Mouse (Mus musculus) heart, embryonic 13.5 days (tissue): ENCODE measurements at regions not wholly inside any gene's neighbourhood (a gene's known extent, or its start where the extent isn't known, plus 50 kb on each side); places are given as distances from the start of the nearest gene placed in this dataset.
A peak's percentile ranks its signal among the peaks of the same experiment; 100 is the strongest.

Experiments
- ATAC-seq: fragments of 200-750 bp; cut with Nextera tagmentation; 2 replicates; pipeline ENCODE4 v1.8.0; 2017; ENCODE audit warnings: moderate TSS enrichment; ENCODE audit not compliant: insufficient number of reproducible peaks, low FRiP score, low TSS enrichment; ENCODE audit errors: extremely low read depth
- H3K27ac ChIP-seq: fragments of 300-500 bp; sonication (generic); replicated peaks from 2 replicates; pipeline ENCODE4 v1.5.1; 2015; ENCODE audit warnings: moderate library complexity, mild to moderate bottlenecking, inconsistent platforms
- H3K27me3 ChIP-seq: fragments of 300-500 bp; sonication (generic); replicated peaks from 2 replicates; pipeline ENCODE4 v1.6.1; 2015; ENCODE audit warnings: mild to moderate bottlenecking, inconsistent platforms
- H3K36me3 ChIP-seq: fragments of 300-500 bp; sonication (generic); 2 replicates; pipeline ENCODE4 v1.6.1; 2015; ENCODE audit warnings: mild to moderate bottlenecking, inconsistent platforms
- H3K4me1 ChIP-seq: fragments of 300-500 bp; sonication (generic); 2 replicates; pipeline ENCODE4 v1.6.1; 2015; ENCODE audit warnings: inconsistent platforms
- H3K4me2 ChIP-seq: fragments of 300-500 bp; sonication (generic); 2 replicates; pipeline ENCODE4 v1.6.1; 2015; ENCODE audit warnings: inconsistent platforms, mild to moderate bottlenecking, moderate library complexity
- H3K4me3 ChIP-seq: fragments of 300-500 bp; sonication (generic); 2 replicates; pipeline ENCODE4 v1.5.1; 2015; ENCODE audit warnings: moderate library complexity, mild to moderate bottlenecking, inconsistent platforms
- H3K9ac ChIP-seq: fragments of 300-500 bp; sonication (generic); 2 replicates; pipeline ENCODE4 v1.6.1; 2015; ENCODE audit warnings: inconsistent platforms, mild to moderate bottlenecking, moderate library complexity
- H3K9me3 ChIP-seq: fragments of 300-500 bp; sonication (generic); 2 replicates; pipeline ENCODE4 v1.6.1; 2016; ENCODE audit warnings: inconsistent platforms
- WGBS: fragments of 180-500 bp; shearing (Covaris S2); methylation state at CpG from one replicate; pipeline ENCODE4 v1.1.7; 2015; ENCODE audit warnings: mixed read lengths; 5-methylcytosine and 5-hydroxymethylcytosine counted together

DNA sequence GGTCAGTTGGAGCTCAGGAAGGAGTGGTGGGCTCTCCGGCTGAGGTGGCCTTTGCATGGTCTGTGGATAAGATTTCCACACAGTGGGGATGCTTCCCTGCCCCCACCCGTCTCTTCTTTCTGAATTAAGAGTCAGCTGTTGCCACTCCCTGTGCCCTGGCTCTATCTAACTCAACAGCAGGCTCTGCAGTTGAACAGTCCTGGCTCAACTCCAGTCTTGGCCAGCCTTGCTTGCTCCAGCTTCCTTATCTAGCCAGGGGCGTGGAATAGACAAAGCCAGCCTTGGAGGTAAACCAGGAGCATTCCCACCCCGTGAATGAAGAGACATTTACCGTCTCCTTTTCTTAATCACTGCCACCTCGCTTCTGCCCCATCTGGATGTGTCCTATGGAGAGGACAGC is 89.7 kb downstream of the Mn1 start:
- Histone ChIP-seq H3K27ac (peak overlapping the region; percentile 80), H3K36me3 (no peaks in the 10 kb centered on the region), H3K4me2 (peak overlapping the region; percentile 26), H3K9ac (0 out of 2 replicates have a peak overlapping the region, but pooled peaks have one; percentile 42), H3K4me3 (no peak overlapping the region), H3K4me1 (peaks cover 57% of the 10 kb centered on the region), H3K27me3 (peaks cover 3% of the 10 kb centered on the region; the same call in 1 of the 2 replicates), H3K9me3 (no peaks in the 10 kb centered on the region)
- peak; percentile 67; the same call in 1 of the 2 replicates for ATAC-seq
- WGBS, result 13% methylated on average over 6 of the region's 6 CpGs

DNA sequence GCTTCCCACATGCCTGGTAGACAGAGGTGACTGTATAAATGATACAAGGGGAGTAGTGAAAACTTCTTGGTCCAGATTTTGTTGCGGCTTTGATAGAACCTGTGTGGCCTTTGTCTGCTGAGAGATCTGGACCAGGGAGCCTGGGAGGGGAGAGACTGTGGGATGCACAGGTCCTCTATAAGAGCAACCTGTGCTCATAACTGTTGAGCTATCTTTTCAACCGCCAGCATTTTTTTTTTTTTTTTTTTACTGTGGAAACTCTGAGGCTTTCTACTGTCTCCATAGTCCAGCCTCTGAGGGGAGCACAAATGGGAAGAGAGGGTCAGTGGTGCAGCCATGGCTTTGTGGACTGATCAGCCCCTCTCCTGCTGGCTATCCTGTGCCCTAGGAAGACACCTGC is 90.2 kb downstream of the Mn1 start:
- Histone ChIP-seq H3K9me3 (no peaks in the 10 kb centered on the region), H3K4me1 (peaks cover 60% of the 10 kb centered on the region), H3K9ac (no peak overlapping the region), H3K4me2 (peak overlapping the region; percentile 26; the same call in 1 of the 2 replicates), H3K27ac (peak overlapping the region; percentile 80), H3K27me3 (peaks cover 3% of the 10 kb centered on the region; the same call in 1 of the 2 replicates), H3K4me3 (no peak overlapping the region), H3K36me3 (no peaks in the 10 kb centered on the region)
- ATAC-seq, result no peak
- 79% methylated on average over 2 of the region's 2 CpGs for WGBS

DNA sequence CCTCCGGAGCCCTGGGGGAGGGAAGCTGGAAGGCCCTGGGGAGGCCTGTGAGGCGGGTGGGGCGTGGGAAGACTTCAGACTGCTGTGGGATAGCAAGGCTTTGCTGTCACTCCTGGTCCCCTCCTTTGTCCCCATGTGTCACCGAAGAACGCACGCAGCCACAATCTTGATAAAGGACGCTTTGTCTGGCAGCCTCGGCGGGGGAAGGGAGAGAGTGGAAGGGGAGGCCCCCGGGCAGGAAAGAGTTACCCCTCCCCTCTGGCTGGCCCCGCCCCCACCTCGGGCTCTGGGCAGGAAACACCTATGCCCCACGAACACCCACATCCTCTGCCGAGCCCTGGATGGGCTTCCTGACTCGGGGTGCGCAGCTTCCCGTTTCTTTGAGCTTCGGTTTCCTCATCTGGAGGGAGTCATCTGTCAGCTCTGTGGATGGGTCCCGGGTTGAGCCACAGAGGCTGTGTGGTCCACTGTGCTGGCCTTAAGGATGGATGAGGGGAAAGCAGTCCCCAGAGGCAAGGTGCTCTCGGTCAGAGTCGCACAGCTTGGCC is 91.9 kb downstream of the Mn1 start:
- 3% methylated on average over 21 of the region's 21 CpGs for WGBS
- Histone ChIP-seq H3K9me3 (no peaks in the 10 kb centered on the region), H3K36me3 (no peaks in the 10 kb centered on the region), H3K27ac (peak overlapping the region; percentile 73), H3K27me3 (peaks cover 9% of the 10 kb centered on the region; the same call in 1 of the 2 replicates), H3K4me1 (peaks cover 73% of the 10 kb centered on the region), H3K9ac (peak overlapping the region; percentile 69), H3K4me3 (peak overlapping the region; percentile 36), H3K4me2 (peak overlapping the region; percentile 64)
- no peak; the same call in 1 of the 2 replicates for ATAC-seq

DNA sequence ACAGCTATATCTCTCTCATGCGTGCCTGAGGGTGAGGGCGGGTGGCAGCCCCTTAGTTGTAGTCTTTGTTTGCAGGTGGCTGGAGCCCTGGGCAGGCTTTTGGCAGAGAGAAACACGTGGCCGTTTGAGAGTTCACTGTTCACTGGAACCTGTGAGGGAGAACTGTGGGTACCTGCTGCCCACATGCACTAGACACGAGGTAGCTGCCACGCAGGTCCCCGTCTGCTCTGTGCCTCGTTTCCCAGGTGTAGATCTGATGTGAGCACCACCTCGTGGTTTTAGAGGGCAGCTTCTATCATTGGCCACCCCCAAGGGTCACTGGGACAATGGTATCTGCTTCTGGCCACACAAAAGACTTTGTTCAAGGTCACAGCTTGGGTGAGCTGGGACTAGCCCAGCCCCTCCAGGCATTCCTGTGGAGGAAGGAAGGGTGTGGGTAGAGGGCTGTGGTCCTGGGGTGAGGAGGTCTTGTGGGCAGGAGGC is 92.5 kb downstream of the Mn1 start:
- Histone ChIP-seq H3K4me3 (peak overlapping the region; percentile 36), H3K9ac (peak overlapping the region; percentile 69), H3K4me2 (peak overlapping the region; percentile 64), H3K9me3 (no peaks in the 10 kb centered on the region), H3K27ac (peak overlapping the region; percentile 73), H3K36me3 (no peaks in the 10 kb centered on the region), H3K4me1 (peaks cover 79% of the 10 kb centered on the region), H3K27me3 (peaks cover 9% of the 10 kb centered on the region; the same call in 1 of the 2 replicates)
- 4% methylated on average over 9 of the region's 9 CpGs for WGBS
- no peak for ATAC-seq

DNA sequence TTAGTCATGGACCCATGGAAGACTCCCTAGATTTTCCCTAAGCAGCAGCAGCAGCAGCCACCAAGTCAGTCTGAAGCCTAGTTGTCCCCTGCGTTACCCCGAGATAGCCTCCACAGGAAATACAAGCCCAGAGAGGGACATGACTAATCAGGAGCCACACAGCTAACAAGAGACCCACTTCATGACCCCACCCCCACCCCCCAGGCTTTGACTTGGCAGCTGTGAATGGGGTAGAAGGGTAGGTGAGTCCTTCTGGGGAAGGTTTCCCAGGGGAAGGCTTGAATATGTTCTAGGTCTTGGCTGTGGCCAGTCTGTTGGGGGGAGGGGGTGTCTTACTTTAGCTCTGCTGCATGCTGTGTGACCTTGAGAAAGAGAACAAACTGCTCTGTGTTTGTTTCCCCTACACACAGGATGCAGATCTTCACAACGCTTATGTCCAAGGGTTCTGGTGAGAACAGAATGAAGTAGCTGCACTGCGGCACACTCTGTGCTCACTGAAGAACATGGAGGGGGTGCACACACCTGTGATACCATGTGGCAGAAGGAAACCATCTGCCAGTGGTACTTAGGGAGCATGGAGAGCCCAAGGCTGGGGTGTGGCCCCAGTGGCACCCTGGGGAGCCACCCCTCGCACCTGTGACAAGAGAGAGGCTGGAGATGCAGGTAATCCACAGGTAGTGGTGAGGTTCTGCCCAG is 93.2 kb downstream of the Mn1 start:
- no peak overlapping the region for H3K4me3 ChIP-seq
- peak overlapping the region; percentile 73 for H3K27ac ChIP-seq
- H3K4me1 ChIP-seq, result peaks cover 83% of the 10 kb centered on the region
- no peaks in the 10 kb centered on the region for H3K9me3 ChIP-seq
- H3K27me3 ChIP-seq, result peaks cover 9% of the 10 kb centered on the region; the same call in 1 of the 2 replicates
- H3K4me2 ChIP-seq, result no peak overlapping the region
- H3K36me3 ChIP-seq, result no peaks in the 10 kb centered on the region
- no peak overlapping the region for H3K9ac ChIP-seq
- WGBS, result 67% methylated on average over 5 of the region's 5 CpGs
- no peak for ATAC-seq

DNA sequence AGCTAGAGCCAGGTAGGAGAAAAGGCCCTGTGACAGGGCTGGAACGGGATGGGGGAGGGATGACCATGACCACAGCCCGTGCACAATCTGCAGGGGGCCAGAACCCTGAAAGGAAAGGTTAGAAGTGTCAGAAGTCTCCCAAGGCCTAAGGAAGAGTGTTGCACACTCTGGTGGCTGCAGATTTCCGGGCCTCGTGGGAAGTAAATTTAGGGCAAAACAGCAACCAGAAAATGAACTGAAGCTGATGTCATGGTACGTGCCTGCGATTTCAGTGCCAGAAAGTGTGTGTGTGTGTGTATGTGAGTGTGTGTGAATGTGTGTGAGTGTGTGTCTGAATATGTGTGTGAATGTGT is 93.7 kb downstream of the Mn1 start:
- Histone ChIP-seq H3K9me3 (no peaks in the 10 kb centered on the region), H3K27ac (0 out of 2 replicates have a peak overlapping the region, but pooled peaks have one; percentile 4), H3K4me3 (no peak overlapping the region), H3K9ac (no peak overlapping the region), H3K4me2 (no peak overlapping the region), H3K36me3 (no peaks in the 10 kb centered on the region), H3K4me1 (peaks cover 80% of the 10 kb centered on the region), H3K27me3 (peaks cover 9% of the 10 kb centered on the region; the same call in 1 of the 2 replicates)
- WGBS, result 61% methylated on average over 6 of the region's 6 CpGs
- no peak for ATAC-seq

DNA sequence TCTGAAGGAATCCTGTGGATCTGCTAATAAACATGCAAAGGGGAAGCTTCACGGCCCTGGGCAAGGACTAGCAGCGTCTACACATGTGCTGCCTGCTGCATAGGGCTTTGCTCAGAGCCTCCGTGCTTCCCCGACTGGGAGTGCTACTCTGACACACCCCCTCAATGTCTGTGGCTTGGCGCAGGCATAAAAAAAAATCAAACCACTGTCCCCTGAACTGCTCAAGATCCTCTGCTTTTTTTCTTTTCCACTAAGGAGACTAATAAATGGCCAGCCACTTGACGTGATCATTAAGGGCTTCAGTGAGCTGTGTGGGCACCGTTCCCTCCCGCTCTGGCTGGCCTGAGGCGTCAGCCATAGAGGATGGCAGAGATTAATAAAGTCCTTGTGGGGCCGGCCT is 94.8 kb downstream of the Mn1 start:
- Histone ChIP-seq H3K36me3 (no peaks in the 10 kb centered on the region), H3K4me1 (peaks cover 69% of the 10 kb centered on the region), H3K4me2 (no peak overlapping the region), H3K27ac (no peak overlapping the region), H3K9me3 (no peaks in the 10 kb centered on the region), H3K27me3 (peaks cover 9% of the 10 kb centered on the region; the same call in 1 of the 2 replicates), H3K9ac (peak overlapping the region; percentile 15; the same call in 1 of the 2 replicates), H3K4me3 (no peak overlapping the region)
- WGBS, result 32% methylated on average over 10 of the region's 10 CpGs
- ATAC-seq, result no peak

DNA sequence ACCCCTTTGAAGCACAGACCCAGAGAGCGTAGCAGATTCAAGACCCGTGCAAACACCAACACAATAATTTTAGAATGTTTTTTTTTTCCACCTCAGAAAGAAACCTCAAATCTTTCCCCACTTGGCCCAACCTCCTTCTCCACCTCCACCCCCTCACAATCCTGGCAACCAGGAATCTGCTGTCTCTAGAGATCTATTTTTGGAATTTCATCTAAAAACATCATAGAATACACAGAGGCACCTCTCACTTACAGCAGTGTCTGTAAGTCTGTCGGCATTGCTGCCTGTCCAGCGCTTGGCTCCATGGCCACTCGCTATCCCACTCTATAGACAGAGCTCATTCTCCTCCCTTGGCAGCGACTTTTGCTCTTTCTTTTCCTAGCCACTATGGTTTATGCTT is 96.8 kb downstream of the Mn1 start:
- Histone ChIP-seq H3K36me3 (no peaks in the 10 kb centered on the region), H3K27me3 (peaks cover 9% of the 10 kb centered on the region; the same call in 1 of the 2 replicates), H3K4me3 (no peak overlapping the region), H3K9ac (peak overlapping the region; percentile 37; the same call in 1 of the 2 replicates), H3K4me1 (peaks cover 59% of the 10 kb centered on the region), H3K4me2 (0 out of 2 replicates have a peak overlapping the region, but pooled peaks have one; percentile 2), H3K9me3 (no peaks in the 10 kb centered on the region), H3K27ac (0 out of 2 replicates have a peak overlapping the region, but pooled peaks have one; percentile 15)
- WGBS, result 65% methylated on average over 6 of the region's 6 CpGs
- no peak for ATAC-seq

DNA sequence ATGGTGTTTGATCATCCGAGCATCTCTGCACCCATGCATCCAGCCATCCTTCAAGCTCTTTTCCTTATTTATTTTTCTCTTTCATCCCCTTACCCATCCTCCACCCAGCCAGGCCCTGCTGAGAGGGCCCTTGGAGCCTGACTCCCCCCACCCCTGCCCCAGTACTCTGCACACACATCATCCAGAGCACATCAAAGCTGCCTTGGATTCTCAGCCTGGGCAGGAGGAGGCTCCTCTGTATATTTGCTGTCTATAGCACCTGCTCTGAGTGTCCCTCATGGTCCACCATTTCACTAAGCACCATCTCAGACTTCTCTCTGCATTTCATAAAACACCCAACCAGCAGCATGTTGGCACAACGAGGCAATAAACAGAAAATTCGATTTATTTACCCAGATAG is 101.9 kb downstream of the Mn1 start:
- Histone ChIP-seq H3K4me1 (peaks cover 42% of the 10 kb centered on the region), H3K36me3 (no peaks in the 10 kb centered on the region), H3K27me3 (no peaks in the 10 kb centered on the region), H3K4me2 (peak overlapping the region; percentile 37; the same call in 1 of the 2 replicates), H3K27ac (peak overlapping the region; percentile 76), H3K9ac (peak overlapping the region; percentile 47; the same call in 1 of the 2 replicates), H3K9me3 (no peaks in the 10 kb centered on the region), H3K4me3 (no peak overlapping the region)
- WGBS, result 54% methylated on average over 3 of the region's 3 CpGs
- no peak for ATAC-seq

DNA sequence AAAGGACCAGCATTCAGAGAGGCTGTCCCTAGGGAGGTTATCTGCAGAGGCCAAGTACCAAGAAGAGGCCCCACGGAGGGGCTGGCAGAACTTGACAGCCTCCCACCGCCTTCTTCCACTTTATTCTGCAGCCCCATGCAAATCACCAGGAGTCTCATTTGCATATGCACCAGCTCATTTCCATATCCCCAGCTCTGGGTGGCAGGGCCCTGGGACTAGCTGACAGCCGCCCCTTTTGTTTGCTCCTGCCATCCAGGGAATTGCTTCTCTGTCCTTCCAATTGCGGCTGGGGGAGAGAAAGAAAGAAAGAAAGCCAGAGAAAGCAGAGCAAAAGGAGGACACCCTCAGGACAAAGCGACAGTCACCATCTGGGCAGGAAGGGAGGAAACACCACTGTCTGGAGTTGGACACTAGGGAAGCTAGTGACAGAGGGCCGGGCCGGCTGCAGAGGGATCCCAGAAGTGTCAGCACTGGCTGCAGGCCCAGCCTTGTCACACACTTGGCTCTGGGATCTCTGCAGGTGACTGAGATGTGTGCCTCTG is 102.4 kb downstream of the Mn1 start:
- H3K36me3 ChIP-seq, result no peaks in the 10 kb centered on the region
- H3K9me3 ChIP-seq, result no peaks in the 10 kb centered on the region
- peak overlapping the region; percentile 37 for H3K4me2 ChIP-seq
- H3K27ac ChIP-seq, result peak overlapping the region; percentile 76
- 13% methylated on average over 7 of the region's 7 CpGs for WGBS
- H3K9ac ChIP-seq, result peak overlapping the region; percentile 47
- no peak for ATAC-seq
- H3K4me3 ChIP-seq, result no peak overlapping the region
- H3K27me3 ChIP-seq, result no peaks in the 10 kb centered on the region
- peaks cover 37% of the 10 kb centered on the region for H3K4me1 ChIP-seq

DNA sequence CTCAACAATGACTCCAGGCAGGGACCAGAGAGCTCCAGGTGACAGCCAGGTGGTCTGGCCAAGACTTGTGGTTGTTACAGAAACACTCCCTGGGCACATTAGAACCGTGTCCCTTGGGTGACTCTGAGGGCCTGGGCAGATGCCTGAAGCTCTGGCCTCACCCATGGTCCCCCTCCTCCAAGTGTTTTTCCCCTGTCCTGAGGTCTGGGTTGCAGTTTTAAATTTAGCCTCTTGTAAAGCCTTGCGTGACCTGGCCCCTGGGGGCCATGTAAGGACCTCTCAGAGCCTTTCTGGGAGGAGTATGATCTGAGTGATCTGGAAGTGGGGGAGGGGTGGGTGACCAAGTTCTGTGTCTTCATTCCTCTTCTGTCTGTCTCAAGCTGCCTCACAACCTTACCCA is 104.7 kb downstream of the Mn1 start:
- H3K4me3 ChIP-seq, result no peak overlapping the region
- ATAC-seq, result no peak
- no peak overlapping the region for H3K9ac ChIP-seq
- no peak overlapping the region for H3K27ac ChIP-seq
- 62% methylated on average over 2 of the region's 2 CpGs for WGBS
- no peaks in the 10 kb centered on the region for H3K9me3 ChIP-seq
- H3K4me2 ChIP-seq, result no peak overlapping the region
- H3K36me3 ChIP-seq, result no peaks in the 10 kb centered on the region
- peaks cover 32% of the 10 kb centered on the region for H3K4me1 ChIP-seq
- peaks cover 20% of the 10 kb centered on the region for H3K27me3 ChIP-seq
